Mouse (Mus musculus) CH12.LX (cell line): ENCODE data around the gene Blvrb. TPM values are rescaled to one million over a fixed set of nuclear protein-coding genes. Genes with fewer than 3 reads are reported as not detected.

ENCODE experiments used
- DNase-seq: peaks from one replicate; pipeline ENCODE4 v3.0.0-alpha.2; 2013; ENCODE audit errors: extremely low read depth
- H3K27ac ChIP-seq: 2 replicates; pipeline ENCODE4 v1.5.1; 2012; ENCODE audit warnings: low read depth, mild to moderate bottlenecking, control low read depth, moderate library complexity; ENCODE audit not compliant: insufficient read depth
- H3K27me3 ChIP-seq: replicated peaks from 2 replicates; pipeline ENCODE3; 2012; ENCODE audit warnings: inconsistent platforms
- H3K36me3 ChIP-seq, 2 experiments: replicated peaks in 1 of 2; 2 replicates each; pipeline versions ENCODE3 to v1.6.1; 2012; ENCODE audit warnings: inconsistent platforms in 1 of 2, low read length in 1 of 2, mild to moderate bottlenecking in 1 of 2, mixed read lengths in 1 of 2, moderate library complexity in 1 of 2; ENCODE audit not compliant: control insufficient read depth in 1 of 2, insufficient read depth in 1 of 2
- H3K4me1 ChIP-seq, 2 experiments: 2 replicates each; pipeline ENCODE4 v1.6.1; 2012; ENCODE audit warnings: inconsistent platforms in 1 of 2, moderate library complexity in 1 of 2; ENCODE audit not compliant: insufficient read depth in 2 of 2, control insufficient read depth in 1 of 2
- H3K4me2 ChIP-seq: 2 replicates; pipeline ENCODE4 v1.6.1; 2012; ENCODE audit warnings: low read depth, mild to moderate bottlenecking, control low read depth; ENCODE audit not compliant: poor library complexity, insufficient read depth, severe bottlenecking
- H3K4me3 ChIP-seq, 3 experiments: fragments of 150-350 bp in 1 of 3; sonication (generic) in 1 of 3; replicated peaks in 1 of 3; 2 replicates each; pipeline versions ENCODE3 to v1.5.1; 2011 to 2012; ENCODE audit warnings: low read depth in 2 of 3, low read length in 2 of 3, mild to moderate bottlenecking in 2 of 3, moderate library complexity in 2 of 3, control low read depth in 1 of 3, improper control_type of control experiment in 1 of 3, inconsistent platforms in 1 of 3, mixed read lengths in 1 of 3; ENCODE audit not compliant: poor library complexity in 1 of 3
- H3K79me2 ChIP-seq: replicated peaks from 2 replicates; pipeline ENCODE4 v1.6.1; 2012; ENCODE audit warnings: mild to moderate bottlenecking, moderate library complexity; ENCODE audit not compliant: control insufficient read depth, poor library complexity, insufficient read depth, severe bottlenecking; ENCODE audit errors: extremely low read depth
- H3K9ac ChIP-seq: 2 replicates; pipeline ENCODE4 v1.6.1; 2012; ENCODE audit warnings: low read depth, mild to moderate bottlenecking, control low read depth, moderate library complexity; ENCODE audit not compliant: insufficient read depth
- H3K9me3 ChIP-seq: replicated peaks from 2 replicates; pipeline ENCODE3; 2012; ENCODE audit warnings: low read length, inconsistent platforms, mixed read lengths
- BHLHE40 ChIP-seq: IDR thresholded peaks from 2 replicates; pipeline ENCODE4 v1.6.1; 2011; ENCODE audit warnings: mild to moderate bottlenecking, low read depth, low read length, improper control_type of control experiment
- CHD1 ChIP-seq: IDR thresholded peaks from 2 replicates; pipeline ENCODE4 v1.6.1; 2012; ENCODE audit warnings: low read depth, low read length, improper control_type of control experiment, inconsistent platforms
- CHD2 ChIP-seq: IDR thresholded peaks from 2 replicates; pipeline ENCODE4 v1.6.1; 2011; ENCODE audit warnings: low read length, improper control_type of control experiment
- CTCF ChIP-seq, 2 experiments: IDR thresholded peaks in 1 of 2; conservative IDR thresholded peaks in 1 of 2; 2 replicates each; pipeline ENCODE4 v1.5.1; 2011 to 2012; ENCODE audit warnings: low read depth in 2 of 2, low read length in 2 of 2, improper control_type of control experiment in 1 of 2, inconsistent platforms in 1 of 2, mild to moderate bottlenecking in 1 of 2, moderate library complexity in 1 of 2
- E2F4 ChIP-seq: IDR thresholded peaks from 2 replicates; pipeline ENCODE4 v1.6.1; 2011; ENCODE audit warnings: low read depth, low read length, improper control_type of control experiment; ENCODE audit not compliant: insufficient replicate concordance
- ELF1 ChIP-seq: IDR thresholded peaks from 2 replicates; pipeline ENCODE4 v1.6.1; 2014; ENCODE audit warnings: low read depth, mild to moderate bottlenecking, inconsistent platforms, low read length, improper control_type of control experiment
- EP300 ChIP-seq: IDR thresholded peaks from 2 replicates; pipeline ENCODE4 v1.6.1; 2011; ENCODE audit warnings: low read length, improper control_type of control experiment
- ETS1 ChIP-seq: conservative IDR thresholded peaks from 2 replicates; pipeline ENCODE4 v1.6.1; 2012; ENCODE audit warnings: low read depth, mild to moderate bottlenecking, inconsistent platforms, low read length, improper control_type of control experiment, moderate library complexity
- GABPA ChIP-seq: IDR thresholded peaks from 2 replicates; pipeline ENCODE4 v1.6.1; 2012; ENCODE audit warnings: low read depth, low read length, improper control_type of control experiment, inconsistent platforms; ENCODE audit not compliant: insufficient replicate concordance
- HCFC1 ChIP-seq: IDR thresholded peaks from 2 replicates; pipeline ENCODE4 v1.6.1; 2012; ENCODE audit warnings: low read depth, mild to moderate bottlenecking, inconsistent platforms, low read length, improper control_type of control experiment
- IRF4 ChIP-seq: IDR thresholded peaks from 2 replicates; pipeline ENCODE4 v1.6.1; 2014; ENCODE audit warnings: low read depth, mild to moderate bottlenecking, inconsistent platforms, low read length, improper control_type of control experiment
- JUN ChIP-seq: IDR thresholded peaks from 2 replicates; pipeline ENCODE4 v1.6.1; 2011; ENCODE audit warnings: low read depth, mild to moderate bottlenecking, low read length, improper control_type of control experiment, moderate library complexity; ENCODE audit not compliant: insufficient read depth
- JUND ChIP-seq: conservative IDR thresholded peaks from 2 replicates; pipeline ENCODE4 v1.6.1; 2011; ENCODE audit warnings: low read depth, low read length, improper control_type of control experiment
- KAT2A ChIP-seq: IDR thresholded peaks from 2 replicates; pipeline ENCODE4 v1.6.1; 2012; ENCODE audit warnings: low read length, improper control_type of control experiment, inconsistent platforms; ENCODE audit not compliant: insufficient replicate concordance
- MAFK ChIP-seq: IDR thresholded peaks from 2 replicates; pipeline ENCODE4 v1.6.1; 2011; ENCODE audit warnings: low read length, improper control_type of control experiment; ENCODE audit not compliant: insufficient replicate concordance
- MAX ChIP-seq: IDR thresholded peaks from 2 replicates; pipeline ENCODE4 v1.6.1; 2011; ENCODE audit warnings: low read length, improper control_type of control experiment
- MAZ ChIP-seq: IDR thresholded peaks from 2 replicates; pipeline ENCODE4 v1.6.1; 2012; ENCODE audit warnings: low read depth, mild to moderate bottlenecking, inconsistent platforms, low read length, improper control_type of control experiment, moderate library complexity
- MEF2A ChIP-seq: IDR thresholded peaks from 2 replicates; pipeline ENCODE4 v1.6.1; 2014; ENCODE audit warnings: low read depth, mild to moderate bottlenecking, inconsistent platforms, low read length, improper control_type of control experiment, borderline replicate concordance
- MXI1 ChIP-seq: IDR thresholded peaks from 2 replicates; pipeline ENCODE4 v1.6.1; 2011; ENCODE audit warnings: mild to moderate bottlenecking, low read depth, low read length, improper control_type of control experiment
- MYC ChIP-seq: IDR thresholded peaks from 2 replicates; pipeline ENCODE4 v1.6.1; 2011; ENCODE audit warnings: low read depth, mild to moderate bottlenecking, improper control_type of control experiment, low read length
- NELFE ChIP-seq: IDR thresholded peaks from 2 replicates; pipeline ENCODE4 v1.6.1; 2011; ENCODE audit warnings: low read depth, low read length, improper control_type of control experiment
- NRF1 ChIP-seq: IDR thresholded peaks from 2 replicates; pipeline ENCODE4 v1.6.1; 2014; ENCODE audit warnings: low read depth, mild to moderate bottlenecking, inconsistent platforms, low read length, improper control_type of control experiment, moderate library complexity
- PAX5 ChIP-seq: IDR thresholded peaks from 2 replicates; pipeline ENCODE4 v1.6.1; 2012; ENCODE audit warnings: low read length, inconsistent platforms, mixed read lengths
- POLR2A ChIP-seq: IDR thresholded peaks from 2 replicates; pipeline ENCODE4 v1.6.1; 2011; ENCODE audit warnings: low read depth, mild to moderate bottlenecking, improper control_type of control experiment, low read length
- POLR2AphosphoS2 ChIP-seq: IDR thresholded peaks from 2 replicates; pipeline ENCODE4 v1.6.1; 2011; ENCODE audit warnings: low read depth, low read length, improper control_type of control experiment
- RAD21 ChIP-seq: IDR thresholded peaks from 2 replicates; pipeline ENCODE4 v1.6.1; 2011; ENCODE audit warnings: low read depth, mild to moderate bottlenecking, low read length, improper control_type of control experiment, moderate library complexity
- RCOR1 ChIP-seq: conservative IDR thresholded peaks from 2 replicates; pipeline ENCODE4 v1.6.1; 2012; ENCODE audit warnings: low read depth, mild to moderate bottlenecking, inconsistent platforms, low read length, improper control_type of control experiment
- SIN3A ChIP-seq: IDR thresholded peaks from 2 replicates; pipeline ENCODE4 v1.6.1; 2012; ENCODE audit warnings: low read length, improper control_type of control experiment, inconsistent platforms
- SMC3 ChIP-seq: IDR thresholded peaks from 2 replicates; pipeline ENCODE4 v1.6.1; 2011; ENCODE audit warnings: low read depth, low read length, improper control_type of control experiment
- TBP ChIP-seq: conservative IDR thresholded peaks from 2 replicates; pipeline ENCODE4 v1.6.1; 2011; ENCODE audit warnings: low read depth, low read length, improper control_type of control experiment
- TCF12 ChIP-seq: IDR thresholded peaks from 2 replicates; pipeline ENCODE4 v1.6.1; 2014; ENCODE audit warnings: low read depth, mild to moderate bottlenecking, inconsistent platforms, low read length, improper control_type of control experiment
- UBTF ChIP-seq: IDR thresholded peaks from 2 replicates; pipeline ENCODE4 v1.6.1; 2012; ENCODE audit warnings: low read depth, mild to moderate bottlenecking, inconsistent platforms, low read length, improper control_type of control experiment, moderate library complexity
- USF1 ChIP-seq: IDR thresholded peaks from 2 replicates; pipeline ENCODE4 v1.6.1; 2014; ENCODE audit warnings: low read depth, mild to moderate bottlenecking, inconsistent platforms, low read length, improper control_type of control experiment
- USF2 ChIP-seq: conservative IDR thresholded peaks from 2 replicates; pipeline ENCODE4 v1.6.1; 2011; ENCODE audit warnings: low read depth, low read length, improper control_type of control experiment
- ZC3H11A ChIP-seq: IDR thresholded peaks from 2 replicates; pipeline ENCODE4 v1.6.1; 2012; ENCODE audit warnings: low read depth, mild to moderate bottlenecking, inconsistent platforms, low read length, improper control_type of control experiment
- ZKSCAN1 ChIP-seq: IDR thresholded peaks from 2 replicates; pipeline ENCODE4 v1.6.1; 2012; ENCODE audit warnings: low read depth, inconsistent platforms, low read length, improper control_type of control experiment, borderline replicate concordance
- ZMIZ1 ChIP-seq: IDR thresholded peaks from 2 replicates; pipeline ENCODE4 v1.6.1; 2012; ENCODE audit warnings: low read depth, mild to moderate bottlenecking, inconsistent platforms, low read length, improper control_type of control experiment
- ZNF384 ChIP-seq: IDR thresholded peaks from 2 replicates; pipeline ENCODE4 v1.6.1; 2012; ENCODE audit warnings: low read depth, low read length, improper control_type of control experiment, inconsistent platforms
- dilution Hi-C: fragments of 300-500 bp; cut with MboI; formaldehyde crosslinking; loops from 2 replicates; pipeline ENCODE4 v1.14.3; 2020; ENCODE audit warnings: low sequenced_read_pairs; ENCODE audit not compliant: extremely low pct_unique_long_range_greater_than_20kb, extremely low pct_ligation_motif_present
- in situ Hi-C: fragments of 300-500 bp; cut with MboI; formaldehyde crosslinking; loops from 3 replicates; pipeline ENCODE4 v1.14.3; 2019; ENCODE audit warnings: low sequenced_read_pairs, low pct_ligation_motif_present, low pct_unique_long_range_greater_than_20kb, mixed read lengths
- polyA plus RNA-seq: library from polyadenylated mRNA; unstranded; fragments of >175 nt; gene quantifications from 2 replicates; pipeline ENCODE4 v1.2.1, GENCODE M21; 2012; ENCODE audit warnings: low read depth; ENCODE audit not compliant: insufficient read length
- total RNA-seq, 2 experiments: library from RNA; depleted of rRNA; stranded (reverse); fragments of 300-350 nt in 1 of 2; fragments of >200 nt in 1 of 2; gene quantifications; 2 replicates each; pipeline ENCODE4 v1.2.3; 2012 to 2014

Gene Blvrb
- total and polyA plus RNA-seq, 3 experiments = 4.3 to 9.4 (median 7.6) TPM

DNA sequence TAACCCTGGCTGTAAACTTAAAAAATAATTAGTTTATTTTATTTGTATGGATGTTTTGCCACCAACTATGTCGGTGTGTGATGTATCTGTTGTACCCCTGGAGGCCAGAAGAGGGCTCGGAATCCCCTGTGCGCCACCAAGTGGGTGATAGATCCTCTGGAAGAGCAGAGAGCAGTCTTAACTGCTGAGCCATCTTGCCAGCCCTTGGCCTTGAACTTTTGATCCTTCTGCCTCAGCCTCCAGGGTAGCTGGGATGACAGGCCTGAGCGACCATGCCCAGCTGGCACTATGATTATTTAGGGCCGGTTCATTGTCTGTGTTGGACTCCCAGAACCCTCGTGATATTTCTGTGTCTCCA lies 60.8 kb downstream of the Blvrb start:
- no peaks in the 10 kb centered on the region for H3K9me3 ChIP-seq
- dilution Hi-C loops (no loop called here), in situ Hi-C loops (no loop called here)
- H3K4me3 ChIP-seq = peak overlapping the region in 2 of 3 experiments; percentile 49
- no peaks in the 10 kb centered on the region for H3K79me2 ChIP-seq
- H3K27me3 ChIP-seq = no peaks in the 10 kb centered on the region
- no peaks in the 10 kb centered on the region for H3K36me3 ChIP-seq
- no peak overlapping the region for H3K9ac ChIP-seq
- peak overlapping the region; percentile 62 for H3K4me2 ChIP-seq
- DNase-seq = peak; percentile 81
- H3K27ac ChIP-seq = no peak overlapping the region
- peaks cover 4 to 21% of the 10 kb centered on the region in 2 experiments; a peak in 2 of 4 replicates for H3K4me1 ChIP-seq
- TF ChIP-seq POLR2A = no peak
- TF ChIP-seq MAFK = 0 out of 2 replicates have a peak, but pooled peaks have one; percentile 11
- TF ChIP-seq MXI1 = peak; percentile 20; the same call in 1 of the 2 replicates
- peak; percentile 56 for TF ChIP-seq RAD21
- TF ChIP-seq IRF4 = peak; percentile 43; the same call in 1 of the 2 replicates
- no peak for TF ChIP-seq POLR2AphosphoS2
- no peak for TF ChIP-seq USF1
- no peak for TF ChIP-seq UBTF
- TF ChIP-seq ZKSCAN1 = no peak
- TF ChIP-seq ELF1 = no peak
- no peak for TF ChIP-seq PAX5
- TF ChIP-seq BHLHE40 = no peak
- TF ChIP-seq MAZ = 0 out of 2 replicates have a peak, but pooled peaks have one; percentile 50
- TF ChIP-seq JUND = no peak
- no peak for TF ChIP-seq JUN
- peak; percentile 44; the same call in 1 of the 2 replicates for TF ChIP-seq NELFE
- no peak for TF ChIP-seq CHD1
- no peak for TF ChIP-seq ETS1
- peak; percentile 40; the same call in 1 of the 2 replicates for TF ChIP-seq HCFC1
- no peak for TF ChIP-seq E2F4
- TF ChIP-seq CTCF (conservative IDR thresholded peaks at IDR 0.05 in 1 of 2, IDR thresholded peaks at IDR 0.05 in 1 of 2; ENCODE audit: low read depth in 2 of 2, low read length in 2 of 2) = peak; percentile 25 to 98; a peak in 3 of 4 replicates
- TF ChIP-seq ZC3H11A = no peak
- TF ChIP-seq MAX = no peak
- no peak; the same call in 1 of the 2 replicates for TF ChIP-seq SIN3A
- TF ChIP-seq CHD2 = no peak
- TF ChIP-seq RCOR1 = 0 out of 2 replicates have a peak, but pooled peaks have one; percentile 37
- TF ChIP-seq ZMIZ1 = no peak
- no peak for TF ChIP-seq MYC
- TF ChIP-seq TCF12 = 0 out of 2 replicates have a peak, but pooled peaks have one; percentile 40
- TF ChIP-seq KAT2A = no peak
- TF ChIP-seq EP300 = no peak
- TF ChIP-seq USF2 = no peak
- 0 out of 2 replicates have a peak, but pooled peaks have one; percentile 30 for TF ChIP-seq NRF1
- no peak for TF ChIP-seq GABPA
- TF ChIP-seq ZNF384 = 0 out of 2 replicates have a peak, but pooled peaks have one; percentile 13
- 0 out of 2 replicates have a peak, but pooled peaks have one; percentile 12 for TF ChIP-seq TBP
- TF ChIP-seq SMC3 = peak; percentile 82
- 0 out of 2 replicates have a peak, but pooled peaks have one; percentile 22 for TF ChIP-seq MEF2A
